Mouse (Mus musculus): ENCODE data around the gene Pdilt.

Gene Pdilt

DNA sequence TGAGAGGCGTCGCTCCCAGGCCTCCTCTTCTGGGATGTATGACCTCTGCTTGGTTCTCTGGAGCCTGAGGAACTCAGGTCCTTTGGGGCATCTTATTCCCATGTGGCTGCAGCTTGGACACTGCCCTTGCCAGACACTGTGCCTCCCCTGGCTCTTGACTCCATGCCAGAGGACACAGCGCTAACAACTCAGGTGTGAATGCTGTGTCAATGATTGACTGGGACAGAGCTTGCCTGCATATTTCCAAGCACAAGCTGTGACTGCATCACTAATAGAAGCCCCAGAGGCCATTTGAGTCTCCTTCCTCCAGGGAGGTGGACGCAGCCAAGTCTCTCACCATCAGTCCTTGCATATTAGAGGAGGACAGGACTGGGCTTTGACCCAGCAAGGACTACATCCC is 12.1 kb downstream of the Pdilt start:
- no peak for DNase-seq (ENCODE audit: low spot score)

GRCm38 (mm10) chr7:119490041-119490780 is 33.1 kb downstream of the Pdilt start:
- no peak for DNase-seq (ENCODE audit: low spot score)

- no peak for DNase-seq (ENCODE audit: low spot score)
These were observed 36.6 kb downstream of the Pdilt start for GRCm38 (mm10) chr7:119486683-119487082.

GRCm38 (mm10) chr7:119484154-119484553 is 39.1 kb downstream of the Pdilt start:
- no peak for DNase-seq (ENCODE audit: low spot score)

DNA sequence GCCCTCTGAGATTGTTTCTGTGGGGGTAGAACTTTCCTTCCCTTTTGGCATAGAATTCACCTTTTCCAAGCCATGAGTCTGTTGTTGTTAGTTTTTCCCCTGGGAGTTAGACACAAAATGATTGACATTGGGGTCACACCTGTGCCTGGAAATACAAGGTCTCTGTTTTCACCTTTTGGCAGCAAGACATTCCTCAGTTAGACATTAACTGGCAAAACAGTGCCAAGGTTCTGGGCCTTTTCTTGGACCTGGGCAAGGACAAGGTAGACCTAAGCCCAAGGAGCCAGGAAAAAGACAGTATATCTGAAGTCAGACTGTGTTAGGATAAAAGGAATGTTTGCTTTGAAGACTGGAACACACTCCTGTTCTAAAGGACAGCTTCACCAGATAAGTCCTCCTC is 44.0 kb downstream of the Pdilt start, which contains the start of gene Umod:
Gene Umod (minus strand): TSS at position 27 of the 400 bp plus-strand sequence.
- no peak for DNase-seq (ENCODE audit: low spot score)

DNA sequence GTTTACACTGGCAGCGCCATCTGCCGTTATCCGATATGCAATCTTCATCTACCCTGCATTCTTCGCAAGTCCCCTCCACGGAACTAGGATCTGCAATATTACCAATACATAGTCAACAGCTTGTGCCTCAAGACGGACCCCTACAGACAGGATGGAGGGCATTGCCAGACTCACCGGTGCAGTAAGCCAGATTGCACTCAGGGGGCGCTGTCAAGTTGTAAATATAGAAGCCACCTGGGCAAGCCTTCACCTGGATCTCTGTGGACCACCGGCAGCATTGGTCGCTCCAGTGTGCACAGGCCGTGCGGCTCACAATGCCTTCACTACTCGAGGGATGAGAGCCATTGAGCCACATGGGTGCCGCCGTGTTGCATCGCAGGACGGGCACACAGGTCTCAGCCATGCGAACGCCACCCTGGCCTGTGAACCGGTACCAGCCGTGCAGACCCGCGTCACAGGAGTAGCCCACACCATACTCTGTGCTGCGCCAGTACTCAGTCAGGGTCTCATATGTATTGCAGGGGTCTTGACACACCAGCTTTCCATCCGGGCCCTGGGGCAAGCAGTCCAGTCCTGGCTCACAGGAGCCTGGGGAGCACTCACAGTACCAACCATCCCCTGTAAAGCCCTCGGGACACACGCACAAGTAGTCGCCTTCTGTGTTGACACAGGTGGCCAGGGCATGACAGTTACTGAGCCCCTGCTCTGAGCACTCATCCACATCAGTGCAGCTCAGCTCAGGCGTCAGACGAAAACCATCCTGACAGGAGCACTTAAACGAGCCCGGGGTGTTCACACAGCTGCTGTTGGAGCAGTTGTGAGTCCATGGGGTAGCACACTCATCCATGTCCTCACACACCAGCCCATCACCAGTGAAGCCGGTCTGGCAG is 46.5 kb downstream of the Pdilt start:
- DNase-seq (ENCODE audit: low spot score) = peak; percentile 9

DNA sequence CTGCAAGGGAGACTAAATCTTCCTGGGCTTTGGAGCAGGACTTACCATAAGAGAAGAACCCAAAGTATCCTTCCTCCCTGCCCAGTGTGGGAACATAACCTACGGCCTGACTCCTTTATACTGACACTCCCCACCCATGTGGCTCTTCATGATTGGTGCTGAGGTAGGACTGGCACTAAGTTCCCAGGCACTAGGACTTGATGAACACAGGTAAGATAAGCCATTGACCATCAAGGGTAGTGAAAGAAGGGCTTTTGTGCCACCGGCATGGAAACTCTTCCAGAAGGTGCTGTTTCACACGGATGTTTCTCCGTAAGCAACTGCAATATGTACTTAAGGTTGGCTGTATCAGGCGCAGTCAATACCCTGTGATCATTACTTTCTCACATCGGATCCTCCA is 64.1 kb downstream of the Pdilt start, which contains the start of gene Gp2:
Gene Gp2 (minus strand): TSS at position 101 of the 400 bp plus-strand sequence.
- DNase-seq (ENCODE audit: low spot score) = no peak

DNA sequence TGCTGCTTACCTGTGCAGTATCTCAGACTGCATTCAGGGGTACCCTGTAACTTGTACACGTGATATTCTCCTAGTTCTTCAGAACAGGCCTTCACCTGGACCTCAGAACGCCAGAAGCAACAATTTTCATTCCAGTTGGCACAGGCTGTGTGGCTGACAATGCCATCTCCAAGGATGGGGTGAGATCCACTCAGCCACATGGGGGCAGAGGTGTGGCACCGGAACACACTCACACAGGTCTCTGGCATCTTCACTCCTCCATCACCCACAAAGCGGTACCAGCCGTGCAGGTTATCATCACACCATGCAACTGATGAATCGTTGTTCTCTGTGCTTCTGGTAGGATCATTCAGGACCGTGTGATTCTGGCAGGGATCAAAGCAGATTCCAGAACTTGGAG is 69.1 kb downstream of the Pdilt start:
- DNase-seq (ENCODE audit: low spot score) = no peak

- no peak for DNase-seq (ENCODE audit: low spot score)
These were observed 79.4 kb downstream of the Pdilt start for GRCm38 (mm10) chr7:119443849-119444248.

- no peak for DNase-seq (ENCODE audit: low spot score)
These were observed 81.4 kb downstream of the Pdilt start for GRCm38 (mm10) chr7:119441938-119442337.

Measured in embryo, embryonic 10 days (tissue).